Mouse (Mus musculus) intestine, postnatal 0 days (tissue): Measurements from ENCODE around the gene Six1. TPM values are rescaled to one million over a fixed set of nuclear protein-coding genes. Genes with fewer than 3 reads are reported as not detected.

ENCODE experiments used
- ATAC-seq: fragments of 200-750 bp; cut with Nextera tagmentation; 2 replicates; pipeline ENCODE4 v1.8.0; 2017; ENCODE audit warnings: mild to moderate bottlenecking, moderate TSS enrichment, moderate library complexity
- H3K27ac ChIP-seq: fragments of 300-500 bp; sonication (generic); 2 replicates; pipeline ENCODE4 v1.5.1; 2014; ENCODE audit warnings: mild to moderate bottlenecking, low read depth, low read length, moderate library complexity
- H3K27me3 ChIP-seq: fragments of 300-500 bp; sonication (generic); replicated peaks from 2 replicates; pipeline ENCODE4 v1.6.1; 2014; ENCODE audit warnings: low read length, mixed read lengths; ENCODE audit not compliant: control insufficient read depth, insufficient read depth
- H3K36me3 ChIP-seq: fragments of 300-500 bp; sonication (generic); 2 replicates; pipeline ENCODE4 v1.6.1; 2014; ENCODE audit warnings: mild to moderate bottlenecking, moderate library complexity; ENCODE audit not compliant: control insufficient read depth, insufficient read depth
- H3K4me1 ChIP-seq: fragments of 300-500 bp; sonication (generic); replicated peaks from 2 replicates; pipeline ENCODE4 v1.6.1; 2014; ENCODE audit warnings: antibody characterized with exemption, low read length, mixed read lengths; ENCODE audit not compliant: control insufficient read depth, insufficient read depth
- H3K4me2 ChIP-seq: fragments of 300-500 bp; sonication (generic); replicated peaks from 2 replicates; pipeline ENCODE4 v1.6.1; 2014; ENCODE audit warnings: low read depth, mild to moderate bottlenecking, moderate library complexity
- H3K4me3 ChIP-seq: fragments of 300-500 bp; sonication (generic); 2 replicates; pipeline ENCODE4 v1.5.1; 2014; ENCODE audit warnings: low read depth, low read length
- H3K9ac ChIP-seq: fragments of 300-500 bp; sonication (generic); 2 replicates; pipeline ENCODE4 v1.6.1; 2014; ENCODE audit warnings: mild to moderate bottlenecking, low read depth, low read length
- H3K9me3 ChIP-seq: fragments of 300-500 bp; sonication (generic); 2 replicates; pipeline ENCODE4 v1.6.1; 2016; ENCODE audit warnings: mixed run types; ENCODE audit not compliant: control insufficient read depth
- CTCF ChIP-seq: sonication (generic); IDR thresholded peaks from 2 replicates; pipeline ENCODE4 v1.5.1; 2016; ENCODE audit warnings: low read depth, mild to moderate bottlenecking, control low read depth, antibody characterized with exemption, moderate library complexity
- WGBS: fragments of 180-500 bp; shearing (Covaris S2); extraction: QIAGEN DNeasy Blood & Tissue Kit; methylation state at CpG from one replicate; pipeline ENCODE4 v1.1.7; 2014; 5-methylcytosine and 5-hydroxymethylcytosine counted together
- polyA plus RNA-seq: library from polyadenylated mRNA; unstranded; fragments of >200 nt; fragmentation: Nextera tagmentation; extraction: Ambion mirVana; gene quantifications from 2 replicates; pipeline ENCODE4 v1.2.1, GENCODE M21; 2015

Six1 gene
- polyA plus RNA-seq, 1 experiment from 2014 or later = not detected

DNA sequence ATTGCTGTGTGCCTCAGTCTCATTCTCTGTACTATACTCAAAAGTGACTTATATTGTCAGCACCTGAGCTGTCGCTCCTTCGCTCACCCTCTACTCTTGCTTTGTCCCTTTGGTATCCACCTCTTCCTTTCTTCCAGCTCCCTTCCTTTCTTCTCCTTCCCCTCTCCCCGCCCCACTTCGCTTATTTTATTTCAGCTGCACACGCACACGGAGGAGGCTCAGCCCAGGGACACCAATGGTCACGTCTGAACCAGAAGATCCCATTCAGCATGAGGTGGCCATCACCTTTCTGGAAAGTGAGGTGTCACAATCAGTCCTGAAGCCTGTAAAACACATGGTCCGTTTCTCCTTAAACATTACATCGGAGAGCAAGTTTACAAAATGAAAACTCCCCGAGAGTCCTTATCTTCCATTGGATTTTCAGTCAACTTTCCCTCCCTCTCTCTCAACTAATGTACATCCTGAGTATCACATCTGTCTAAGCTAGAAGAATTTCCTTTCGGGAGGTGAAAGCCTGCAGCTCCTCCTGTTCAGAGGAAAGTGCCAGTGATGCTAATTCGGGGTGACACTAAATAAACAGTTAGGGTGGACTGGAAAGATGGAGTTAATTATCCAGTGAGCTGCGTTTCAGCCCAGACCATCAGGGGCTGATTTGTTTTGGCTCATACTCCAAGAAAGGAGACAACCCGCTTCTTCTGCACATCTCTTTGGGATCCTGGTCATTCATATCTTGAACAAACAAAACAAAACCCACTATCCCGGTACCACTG is 2.7 kb downstream of the Six1 start:
- H3K27ac ChIP-seq = no peak overlapping the region
- no peaks in the 10 kb centered on the region for H3K36me3 ChIP-seq
- no peak overlapping the region for H3K9ac ChIP-seq
- no peak overlapping the region for H3K4me2 ChIP-seq
- no peak for ATAC-seq
- H3K9me3 ChIP-seq = no peaks in the 10 kb centered on the region
- H3K4me1 ChIP-seq = peaks cover 3% of the 10 kb centered on the region; the same call in 1 of the 2 replicates
- 1% methylated on average over 15 of the region's 15 CpGs for WGBS
- TF ChIP-seq CTCF = no peak
- H3K4me3 ChIP-seq = no peak overlapping the region
- peaks cover 96% of the 10 kb centered on the region for H3K27me3 ChIP-seq

DNA sequence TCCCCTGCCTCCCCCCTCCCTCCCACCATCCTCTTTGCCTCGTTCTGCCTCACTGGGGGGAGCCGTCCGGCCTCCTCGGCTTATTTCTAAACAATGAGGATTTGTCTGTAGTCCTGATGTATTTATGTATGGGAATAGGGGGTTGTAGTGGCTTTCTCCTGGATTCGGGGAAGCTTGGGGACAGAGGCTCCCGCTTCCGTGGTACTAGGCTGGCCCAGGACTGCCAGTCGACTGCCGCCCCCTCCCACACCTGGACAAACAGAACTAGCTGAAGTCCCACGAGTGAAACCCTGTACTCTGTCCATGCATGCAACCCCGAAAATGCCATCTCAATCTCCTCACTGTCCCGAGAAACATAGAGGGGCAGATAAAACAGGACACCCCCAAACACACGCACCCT is 3.4 kb downstream of the Six1 start:
- Histone ChIP-seq H3K27me3 (peaks cover 96% of the 10 kb centered on the region), H3K27ac (no peak overlapping the region), H3K4me2 (no peak overlapping the region), H3K4me3 (no peak overlapping the region), H3K36me3 (no peaks in the 10 kb centered on the region), H3K9me3 (no peaks in the 10 kb centered on the region), H3K4me1 (peaks cover 3% of the 10 kb centered on the region; the same call in 1 of the 2 replicates), H3K9ac (no peak overlapping the region)
- ATAC-seq = no peak
- TF ChIP-seq CTCF = no peak
- 2% methylated on average over 13 of the region's 13 CpGs for WGBS

DNA sequence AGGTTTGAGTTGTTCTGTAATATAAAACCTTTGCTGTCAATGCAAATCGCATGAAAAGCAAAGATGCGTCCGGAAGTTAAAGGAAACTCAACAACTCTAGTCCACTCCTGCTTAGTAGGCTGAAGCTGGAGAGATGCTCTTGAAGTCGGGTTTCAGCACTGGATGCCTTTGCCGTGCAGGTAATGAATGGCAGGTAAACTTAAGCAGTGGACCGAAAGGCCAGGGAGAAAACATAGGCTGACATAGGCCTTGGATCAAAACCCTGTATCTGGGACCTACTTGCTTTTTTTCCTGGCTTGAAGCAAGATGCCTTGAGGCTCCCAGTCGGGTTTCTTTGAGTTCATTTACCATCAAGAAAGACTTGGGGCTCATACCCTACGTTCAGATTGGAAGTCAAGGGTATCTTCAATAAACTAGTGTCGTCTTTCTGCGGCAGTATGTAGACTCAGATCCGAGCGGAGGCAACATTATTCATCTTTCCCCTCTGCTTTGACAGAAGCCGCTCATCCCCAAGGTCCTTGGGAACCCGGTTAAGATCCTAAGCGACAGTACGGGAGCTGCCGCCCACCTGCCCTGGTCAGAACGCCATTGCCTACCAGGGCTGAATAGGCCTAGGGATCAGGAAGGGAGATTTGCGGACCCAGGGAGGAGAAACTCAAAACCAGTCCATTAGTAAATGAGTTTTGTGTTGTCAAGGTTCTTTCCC is 4.0 kb downstream of the Six1 start:
- ATAC-seq = no peak
- Histone ChIP-seq H3K4me2 (no peak overlapping the region), H3K27ac (no peak overlapping the region), H3K4me1 (peaks cover 3% of the 10 kb centered on the region; the same call in 1 of the 2 replicates), H3K36me3 (no peaks in the 10 kb centered on the region), H3K9ac (no peak overlapping the region), H3K9me3 (no peaks in the 10 kb centered on the region), H3K4me3 (no peak overlapping the region), H3K27me3 (peaks cover 96% of the 10 kb centered on the region)
- TF ChIP-seq CTCF = no peak
- WGBS = 3% methylated on average over 19 of the region's 19 CpGs

DNA sequence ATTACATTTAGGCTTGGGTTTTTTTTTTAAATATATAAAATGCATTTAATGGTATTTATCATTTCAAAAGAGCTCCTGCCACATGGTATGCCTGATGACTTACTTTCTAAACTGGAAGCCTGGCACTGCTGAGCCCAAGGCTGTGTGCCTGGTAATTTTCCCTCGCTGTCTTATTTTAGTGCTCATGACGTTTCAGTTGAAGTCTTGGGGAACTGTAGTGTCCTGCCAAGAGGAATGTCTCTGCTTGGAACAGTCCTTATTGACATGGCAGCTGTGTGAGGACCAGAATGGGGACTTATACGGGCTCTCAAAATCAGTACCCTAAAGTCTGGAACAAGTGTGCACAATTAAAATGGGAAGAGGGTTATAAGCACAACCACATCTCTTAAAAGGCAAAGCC is 5.2 kb downstream of the Six1 start:
- Histone ChIP-seq H3K4me3 (no peak overlapping the region), H3K4me1 (peaks cover 3% of the 10 kb centered on the region; the same call in 1 of the 2 replicates), H3K36me3 (no peaks in the 10 kb centered on the region), H3K27me3 (peaks cover 96% of the 10 kb centered on the region), H3K4me2 (no peak overlapping the region), H3K27ac (no peak overlapping the region), H3K9me3 (no peaks in the 10 kb centered on the region), H3K9ac (no peak overlapping the region)
- ATAC-seq = no peak
- 4% methylated on average over 3 of the region's 3 CpGs for WGBS
- TF ChIP-seq CTCF = no peak

DNA sequence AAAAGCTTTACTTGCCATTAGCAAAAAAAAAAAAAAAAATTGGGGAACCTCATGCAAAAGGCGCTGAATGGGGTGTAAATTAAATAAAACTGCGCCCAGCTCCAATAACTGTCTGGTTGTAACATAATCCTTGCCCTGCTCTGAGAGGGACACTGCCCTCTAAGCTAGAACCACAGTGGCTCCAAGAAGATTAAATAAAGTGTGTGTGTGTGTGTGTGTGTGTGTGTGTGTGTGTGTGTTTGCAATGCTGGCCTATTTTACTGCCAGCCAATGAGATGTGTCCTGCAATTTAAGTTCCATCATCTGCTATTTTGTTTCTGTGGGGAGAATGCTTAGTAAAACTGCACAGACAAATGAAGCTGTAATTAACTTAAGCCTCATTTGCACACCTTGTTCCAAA is 6.1 kb downstream of the Six1 start:
- WGBS = 3% methylated on average over 2 of the region's 2 CpGs
- Histone ChIP-seq H3K9ac (no peak overlapping the region), H3K36me3 (no peaks in the 10 kb centered on the region), H3K4me3 (no peak overlapping the region), H3K4me1 (no peaks in the 10 kb centered on the region; the same call in 1 of the 2 replicates), H3K27me3 (peaks cover 99% of the 10 kb centered on the region), H3K4me2 (no peak overlapping the region), H3K27ac (no peak overlapping the region), H3K9me3 (no peaks in the 10 kb centered on the region)
- no peak for ATAC-seq
- no peak for TF ChIP-seq CTCF

DNA sequence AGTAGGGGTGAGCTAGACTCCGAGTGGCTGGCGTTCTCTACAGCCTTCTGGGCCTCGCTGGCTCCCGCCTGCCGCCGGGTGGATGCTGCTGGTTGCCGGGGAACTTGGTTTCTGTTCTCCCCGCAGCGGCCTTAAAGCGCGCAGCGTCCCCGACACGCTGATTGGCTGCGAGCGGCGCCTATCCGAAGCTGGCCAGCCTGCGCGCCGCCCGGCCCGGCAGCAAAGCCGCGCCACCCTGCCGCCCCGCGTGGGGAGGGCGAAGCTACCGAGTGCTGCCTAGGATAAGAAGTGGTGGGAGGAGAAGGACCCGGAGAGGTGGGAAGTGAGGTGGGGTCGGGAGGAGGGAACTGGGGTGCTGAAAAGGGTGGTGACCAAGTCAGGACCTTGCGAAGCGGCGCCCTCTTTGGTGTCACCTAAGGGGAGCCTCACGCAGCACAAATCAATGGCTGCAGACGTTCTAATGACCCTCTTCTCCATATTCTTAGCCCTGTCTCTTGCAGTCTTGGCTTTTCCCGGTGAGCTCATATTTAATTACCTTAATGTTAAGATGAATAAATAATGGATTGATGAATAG is 7.0 kb downstream of the Six1 start:
- WGBS = under 1% methylated on average over 38 of the region's 38 CpGs
- H3K4me1 ChIP-seq = no peaks in the 10 kb centered on the region; the same call in 1 of the 2 replicates
- H3K9ac ChIP-seq = no peak overlapping the region
- H3K9me3 ChIP-seq = no peaks in the 10 kb centered on the region
- peak overlapping the region; percentile 42 for H3K4me3 ChIP-seq
- peak overlapping the region; percentile 64 for H3K4me2 ChIP-seq
- peak; percentile 64 for ATAC-seq
- TF ChIP-seq CTCF = peak; percentile 40
- H3K27me3 ChIP-seq = peaks cover 99% of the 10 kb centered on the region
- H3K27ac ChIP-seq = no peak overlapping the region
- no peaks in the 10 kb centered on the region for H3K36me3 ChIP-seq
